Mouse (Mus musculus) ES-Bruce4 (cell line): Measurements from ENCODE around the gene Scrn1.

Source experiments
- CTCF ChIP-seq: IDR thresholded peaks from one replicate; pipeline ENCODE4 v1.8.1; 2011; ENCODE audit warnings: low read depth, low read length
- EP300 ChIP-seq: IDR thresholded peaks from 2 replicates; pipeline ENCODE4 v1.6.1; 2011; ENCODE audit warnings: low read depth, low read length; ENCODE audit not compliant: insufficient read depth
- POLR2A ChIP-seq: IDR thresholded peaks from one replicate; pipeline ENCODE4 v1.8.1; 2011; ENCODE audit warnings: low read length; ENCODE audit not compliant: insufficient read depth

DNA sequence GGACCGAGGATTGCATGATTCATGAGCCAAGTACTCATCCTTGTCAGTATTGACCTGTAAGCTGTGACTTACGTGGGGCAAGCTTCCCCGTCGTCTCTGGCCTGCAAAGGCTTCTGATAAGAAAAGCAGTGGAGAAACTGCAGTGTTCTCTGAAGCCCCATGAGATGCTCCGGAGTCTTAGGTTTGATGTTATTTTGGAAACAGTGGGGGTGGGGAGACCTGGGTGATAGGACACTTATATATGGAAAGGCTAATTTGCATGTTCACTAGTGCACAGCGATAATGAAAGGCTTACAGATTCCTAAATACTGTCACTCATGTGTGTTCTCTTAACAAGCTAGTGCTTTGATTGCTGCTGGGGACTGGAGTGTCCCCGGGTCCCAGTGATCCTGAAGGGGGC lies 106.6 kb downstream of the Scrn1 start:
- TF ChIP-seq CTCF (no peak), POLR2A (no peak), EP300 (no peak)
